10 mouse cellular contexts compared by ENCODE assay signal in the genomic region with DNA sequence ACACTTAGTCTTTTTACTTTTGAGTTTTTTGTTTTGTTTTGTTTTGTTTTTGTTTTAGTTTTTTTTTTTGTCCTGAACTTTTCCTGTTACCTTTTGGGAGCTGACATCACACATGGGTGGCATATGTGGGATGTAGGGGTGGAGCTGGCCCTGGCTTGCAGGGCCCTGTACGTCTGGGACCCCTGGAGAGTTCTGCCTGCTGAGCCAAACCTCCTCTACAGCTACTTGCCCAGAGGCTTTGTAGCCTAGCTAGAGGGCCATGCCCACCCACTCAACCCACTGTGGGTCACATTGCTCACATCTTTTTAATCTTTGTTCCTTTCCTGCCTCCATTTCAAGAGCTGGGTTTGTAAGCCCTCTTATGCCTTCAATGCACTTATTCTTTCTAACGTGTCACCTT. TPM values are rescaled to one million over a fixed set of nuclear protein-coding genes. Genes with fewer than 3 reads are reported as not detected.
DNase-seq lines count a peak whose midpoint lies in the region; ATAC-seq and TF ChIP-seq lines count a peak whose summit lies in the region.
"Had no signal": no experiment of that assay in that cellular context is flagged by ENCODE, and none has a peak within 500 bp of the region (broad histone marks: within the 10 kb centered on the region; RNA-seq: fewer than 3 reads in every experiment).

No protein-coding gene starts in this region.

- no peak for ATAC-seq in cerebellum, adult (ENCODE audit: insufficient number of reproducible peaks, low FRiP score, low TSS enrichment)
- no peak for ATAC-seq in intestine, embryonic 15.5 days
- no peak for ATAC-seq in intestine, postnatal 0 days
- no peak for ATAC-seq in hindbrain, embryonic 15.5 days (ENCODE audit: low FRiP score, low read depth)
- ATAC-seq in neural tube, embryonic 15.5 days (ENCODE audit: low FRiP score), result no peak

- no peak overlapping the region for H3K9ac ChIP-seq in intestine, embryonic 15.5 days
- H3K9ac ChIP-seq in intestine, postnatal 0 days (ENCODE audit: low read depth, low read length), result no peak overlapping the region
- no peak overlapping the region for H3K9ac ChIP-seq in hindbrain, embryonic 15.5 days
- no peak overlapping the region for H3K9ac ChIP-seq in neural tube, embryonic 15.5 days (replicated peaks)
- H3K9ac ChIP-seq: liver, embryonic 14.5 days had no signal

- no peak for TF ChIP-seq CTCF in intestine, postnatal 0 days (IDR thresholded peaks at IDR 0.05; ENCODE audit: low read depth)
- TF ChIP-seq CTCF in thymus, adult 2 months (IDR thresholded peaks at IDR 0.05; ENCODE audit: borderline replicate concordance, control insufficient read depth, extremely low read depth, insufficient read depth, low read length, poor library complexity), result no peak

- no peak overlapping the region for H3K4me2 ChIP-seq in intestine, embryonic 15.5 days (replicated peaks)
- no peak overlapping the region for H3K4me2 ChIP-seq in intestine, postnatal 0 days (replicated peaks; ENCODE audit: low read depth)
- no peak overlapping the region for H3K4me2 ChIP-seq in hindbrain, embryonic 15.5 days
- H3K4me2 ChIP-seq in neural tube, embryonic 15.5 days, result peak overlapping the region; percentile 66; the same call in 1 of the 2 replicates

- peak; percentile 64 for DNase-seq in cerebellum, adult 9-11 months
- DNase-seq in thymus, adult 2 months, result no peak
- DNase-seq in testis, postnatal 10 days (ENCODE audit: low spot score), result no peak
- DNase-seq: kidney, adult 9 months had no signal

- H3K9me3 ChIP-seq in intestine, embryonic 15.5 days, result no peaks in the 10 kb centered on the region
- no peaks in the 10 kb centered on the region for H3K9me3 ChIP-seq in intestine, postnatal 0 days (ENCODE audit: control insufficient read depth)
- H3K9me3 ChIP-seq in hindbrain, embryonic 15.5 days, result no peaks in the 10 kb centered on the region
- no peaks in the 10 kb centered on the region for H3K9me3 ChIP-seq in neural tube, embryonic 15.5 days (replicated peaks)

- H3K36me3 ChIP-seq in intestine, embryonic 15.5 days, result peaks cover 40% of the 10 kb centered on the region
- peaks cover 49% of the 10 kb centered on the region for H3K36me3 ChIP-seq in intestine, postnatal 0 days (ENCODE audit: control insufficient read depth, insufficient read depth)
- peaks cover 53% of the 10 kb centered on the region for H3K36me3 ChIP-seq in hindbrain, embryonic 15.5 days
- peaks cover 52% of the 10 kb centered on the region for H3K36me3 ChIP-seq in neural tube, embryonic 15.5 days
- H3K36me3 ChIP-seq in thymus, adult 2 months (ENCODE audit: control insufficient read depth, insufficient read depth, low read length), result peaks cover 15% of the 10 kb centered on the region

- H3K27ac ChIP-seq in intestine, embryonic 15.5 days, result 0 out of 2 replicates have a peak overlapping the region, but pooled peaks have one; percentile 9
- no peak overlapping the region; the same call in 1 of the 2 replicates for H3K27ac ChIP-seq in intestine, postnatal 0 days (ENCODE audit: low read depth, low read length)
- H3K27ac ChIP-seq in hindbrain, embryonic 15.5 days (replicated peaks), result peak overlapping the region; percentile 97; the same call in 1 of the 2 replicates
- H3K27ac ChIP-seq in neural tube, embryonic 15.5 days (replicated peaks), result peak overlapping the region; percentile 93
- H3K27ac ChIP-seq in thymus, adult 2 months (ENCODE audit: control insufficient read depth, insufficient read depth, low read length), result no peak overlapping the region
- H3K27ac ChIP-seq: liver, embryonic 14.5 days had no signal

- no peak overlapping the region for H3K4me3 ChIP-seq in intestine, embryonic 15.5 days (replicated peaks)
- H3K4me3 ChIP-seq in intestine, postnatal 0 days (ENCODE audit: low read depth, low read length), result no peak overlapping the region
- H3K4me3 ChIP-seq in hindbrain, embryonic 15.5 days, result no peak overlapping the region
- H3K4me3 ChIP-seq in neural tube, embryonic 15.5 days (replicated peaks), result no peak overlapping the region
- H3K4me3 ChIP-seq in thymus, adult 2 months (ENCODE audit: control insufficient read depth, insufficient read depth, low read length), result no peak overlapping the region

- no peaks in the 10 kb centered on the region for H3K27me3 ChIP-seq in intestine, embryonic 15.5 days (replicated peaks)
- H3K27me3 ChIP-seq in intestine, postnatal 0 days (replicated peaks; ENCODE audit: control insufficient read depth, insufficient read depth, low read length), result no peaks in the 10 kb centered on the region
- H3K27me3 ChIP-seq in hindbrain, embryonic 15.5 days, result no peaks in the 10 kb centered on the region
- H3K27me3 ChIP-seq in neural tube, embryonic 15.5 days (replicated peaks), result no peaks in the 10 kb centered on the region
- H3K27me3 ChIP-seq in thymus, adult 2 months (ENCODE audit: control insufficient read depth, insufficient read depth, low read length), result no peaks in the 10 kb centered on the region

- no peak for TF ChIP-seq POLR2A in thymus, adult 2 months (IDR thresholded peaks at IDR 0.05; ENCODE audit: control insufficient read depth, extremely low read depth, insufficient read depth, low read length, poor library complexity)

- WGBS in intestine, embryonic 15.5 days, result 77% methylated on average over 2 of the region's 2 CpGs
- 73% methylated on average over 2 of the region's 2 CpGs for WGBS in intestine, postnatal 0 days
- 48% methylated on average over 2 of the region's 2 CpGs for WGBS in hindbrain, embryonic 15.5 days
- WGBS in neural tube, embryonic 15.5 days, result 53% methylated on average over 2 of the region's 2 CpGs
- WGBS in thymus, adult 2 months, result 90% methylated on average over 2 of the region's 2 CpGs

- peaks cover 21% of the 10 kb centered on the region for H3K4me1 ChIP-seq in intestine, embryonic 15.5 days (replicated peaks)
- H3K4me1 ChIP-seq in intestine, postnatal 0 days (replicated peaks; ENCODE audit: control insufficient read depth, insufficient read depth, low read length), result peaks cover 5% of the 10 kb centered on the region
- peaks cover 32% of the 10 kb centered on the region for H3K4me1 ChIP-seq in hindbrain, embryonic 15.5 days (replicated peaks)
- H3K4me1 ChIP-seq in neural tube, embryonic 15.5 days, result peaks cover 48% of the 10 kb centered on the region
- H3K4me1 ChIP-seq in thymus, adult 2 months (replicated peaks; ENCODE audit: control insufficient read depth, insufficient read depth, low read length), result peaks cover 18% of the 10 kb centered on the region

RNA-seq across cellular contexts. Expression of gene Tssc4, which starts 1.6 kb away (rescaled TPM):
- polyA plus RNA-seq in intestine, embryonic 15.5 days (2015; fragmentation: Nextera tagmentation; extraction: Ambion mirVana), result 76.0 and 76.2 TPM in 2 replicates
- 32.8 and 34.0 TPM in 2 replicates for polyA plus RNA-seq in intestine, postnatal 0 days (2015; fragmentation: Nextera tagmentation; extraction: Ambion mirVana)
- polyA plus RNA-seq in hindbrain, embryonic 15.5 days (2015; fragmentation: Nextera tagmentation; extraction: Ambion mirVana), result 94.1 and 99.2 TPM in 2 replicates
- 92.9 and 94.5 TPM in 2 replicates for polyA plus RNA-seq in neural tube, embryonic 15.5 days (2015; fragmentation: Nextera tagmentation; extraction: Ambion mirVana)
- polyA plus RNA-seq in thymus, adult 2 months (2012; rRNA removed), result 155 and 157 TPM in 2 replicates

RNA-seq across cellular contexts. Expression of gene Cd81, which starts 14.9 kb away (rescaled TPM):
- 411 and 413 TPM in 2 replicates for polyA plus RNA-seq in intestine, embryonic 15.5 days (2015; fragmentation: Nextera tagmentation; extraction: Ambion mirVana)
- 212 and 216 TPM in 2 replicates for polyA plus RNA-seq in intestine, postnatal 0 days (2015; fragmentation: Nextera tagmentation; extraction: Ambion mirVana)
- 439 and 445 TPM in 2 replicates for polyA plus RNA-seq in hindbrain, embryonic 15.5 days (2015; fragmentation: Nextera tagmentation; extraction: Ambion mirVana)
- 493 and 522 TPM in 2 replicates for polyA plus RNA-seq in neural tube, embryonic 15.5 days (2015; fragmentation: Nextera tagmentation; extraction: Ambion mirVana)
- 249 and 255 TPM in 2 replicates for polyA plus RNA-seq in thymus, adult 2 months (2012; rRNA removed)

RNA-seq across cellular contexts. Expression of gene Trpm5, which starts 27.0 kb away (rescaled TPM):
- 8.2 and 9.8 TPM in 2 replicates for polyA plus RNA-seq in intestine, embryonic 15.5 days (2015; fragmentation: Nextera tagmentation; extraction: Ambion mirVana)
- polyA plus RNA-seq in intestine, postnatal 0 days (2015; fragmentation: Nextera tagmentation; extraction: Ambion mirVana), result 0.97 and 1.3 TPM in 2 replicates
- 1.8 and 2.7 TPM in 2 replicates for polyA plus RNA-seq in hindbrain, embryonic 15.5 days (2015; fragmentation: Nextera tagmentation; extraction: Ambion mirVana)
- polyA plus RNA-seq in neural tube, embryonic 15.5 days (2015; fragmentation: Nextera tagmentation; extraction: Ambion mirVana), result 1.8 and 3.9 TPM in 2 replicates
- polyA plus RNA-seq in thymus, adult 2 months (2012; rRNA removed), result 2.9 and 4.5 TPM in 2 replicates

RNA-seq across cellular contexts. Expression of gene Kcnq1, which starts 38.7 kb away (rescaled TPM):
- 7.9 and 9.9 TPM in 2 replicates for polyA plus RNA-seq in intestine, embryonic 15.5 days (2015; fragmentation: Nextera tagmentation; extraction: Ambion mirVana)
- 10.5 and 13.8 TPM in 2 replicates for polyA plus RNA-seq in intestine, postnatal 0 days (2015; fragmentation: Nextera tagmentation; extraction: Ambion mirVana)
- polyA plus RNA-seq in hindbrain, embryonic 15.5 days (2015; fragmentation: Nextera tagmentation; extraction: Ambion mirVana), result 1.1 and 1.5 TPM in 2 replicates
- 0.88 and 1.9 TPM in 2 replicates for polyA plus RNA-seq in neural tube, embryonic 15.5 days (2015; fragmentation: Nextera tagmentation; extraction: Ambion mirVana)
- polyA plus RNA-seq in thymus, adult 2 months (2012; rRNA removed), result 2.3 and 4.6 TPM in 2 replicates

Comparison
In these comparisons a context has a peak if more than half of its experiments do, and no peak if none do; other contexts are left out.
1. H3K27ac ChIP-seq: peak in intestine, embryonic 15.5 days (single experiment), hindbrain, embryonic 15.5 days (single experiment) and neural tube, embryonic 15.5 days (single experiment); none in intestine, postnatal 0 days (single experiment) and thymus, adult 2 months (single experiment).